Mouse (Mus musculus) thymus, postnatal 0 days (tissue): Measurements from ENCODE around the gene Adamts2. TPM values are rescaled to one million over a fixed set of nuclear protein-coding genes. Genes with fewer than 3 reads are reported as not detected.
A peak's percentile ranks its signal among the peaks of the same experiment; 100 is the strongest.

Source experiments
- DNase-seq: peaks from one replicate; pipeline ENCODE4 v3.0.0-alpha.2; 2015; ENCODE audit warnings: low spot score
- polyA plus RNA-seq: library from polyadenylated mRNA; unstranded; fragments of >200 nt; fragmentation: Nextera tagmentation; extraction: Ambion mirVana; gene quantifications from 2 replicates; pipeline ENCODE4 v1.2.1, GENCODE M21; 2015

Gene Adamts2
- polyA plus RNA-seq, 1 experiment from 2014 or later, result 3.3 TPM

- DNase-seq, result peak; percentile 93
Observed at GRCm38 (mm10) chr11:50841023-50841735, 239.3 kb downstream of the Adamts2 start, which contains the start of gene Zfp879. Gene Zfp879 (minus strand): TSS chr11:50841552.

GRCm38 (mm10) chr11:50845951-50846350 lies 244.1 kb downstream of the Adamts2 start:
- no peak for DNase-seq

- DNase-seq, result peak; percentile 35
Observed at GRCm38 (mm10) chr11:50847047-50847446, 245.2 kb downstream of the Adamts2 start.

GRCm38 (mm10) chr11:50848520-50849137 lies 246.7 kb downstream of the Adamts2 start:
- peak; percentile 20 for DNase-seq

GRCm38 (mm10) chr11:50849310-50849709 lies 247.4 kb downstream of the Adamts2 start:
- DNase-seq, result peak; percentile 12

- peak; percentile 80 for DNase-seq
Observed at GRCm38 (mm10) chr11:50850177-50850735, 248.4 kb downstream of the Adamts2 start, which contains the start of gene Grm6. Gene Grm6 (plus strand): TSS chr11:50850685.

- peak; percentile 13 for DNase-seq
Observed at GRCm38 (mm10) chr11:50850989-50851601, 249.2 kb downstream of the Adamts2 start.

Other genes starting within 250 kb of the Adamts2 start
- not detected in 2 replicates for gene Cby3, start 247.6 kb upstream of the Adamts2 start, polyA plus RNA-seq
- gene Hnrnph1, start 225.1 kb upstream of the Adamts2 start, polyA plus RNA-seq, result 350 and 356 TPM in 2 replicates
- gene Rufy1, start 171.0 kb upstream of the Adamts2 start, polyA plus RNA-seq, result 13.0 and 13.6 TPM in 2 replicates
- gene Zfp354c, start 225.6 kb downstream of the Adamts2 start, polyA plus RNA-seq, result 7.7 and 7.9 TPM in 2 replicates
- gene Zfp879, start 239.5 kb downstream of the Adamts2 start, polyA plus RNA-seq, result 0.29 and 0.49 TPM in 2 replicates
- 0.17 and 0.36 TPM in 2 replicates for gene Grm6, start 248.6 kb downstream of the Adamts2 start, polyA plus RNA-seq